Mouse (Mus musculus): ENCODE measurements around the gene Nsun6.

The Nsun6 gene

GRCm38 (mm10) chr2:14992531-14992930 is 62.3 kb downstream of the Nsun6 start:
- no peak for DNase-seq (ENCODE audit: low spot score in 2 of 2)

GRCm38 (mm10) chr2:14989350-14989749 is 65.5 kb downstream of the Nsun6 start:
- DNase-seq (ENCODE audit: low spot score in 2 of 2), result no peak

- no peak for DNase-seq (ENCODE audit: low spot score in 2 of 2)
These were observed 66.4 kb downstream of the Nsun6 start for GRCm38 (mm10) chr2:14988451-14988850.

GRCm38 (mm10) chr2:14984029-14984428 is 70.8 kb downstream of the Nsun6 start:
- DNase-seq (ENCODE audit: low spot score in 2 of 2), result no peak

GRCm38 (mm10) chr2:14961493-14961892 is 93.4 kb downstream of the Nsun6 start:
- DNase-seq (ENCODE audit: low spot score in 2 of 2), result no peak

- no peak for DNase-seq (ENCODE audit: low spot score in 2 of 2)
These were observed 93.8 kb downstream of the Nsun6 start for GRCm38 (mm10) chr2:14960963-14961488.

- no peak for DNase-seq (ENCODE audit: low spot score in 2 of 2)
These were observed 101.8 kb downstream of the Nsun6 start for GRCm38 (mm10) chr2:14953090-14953489.
